Mouse (Mus musculus): ENCODE measurements around the gene Slc30a2. TPM values are rescaled to one million over a fixed set of nuclear protein-coding genes. Genes with fewer than 3 reads are reported as not detected.

Slc30a2 gene
- polyA plus RNA-seq, 1 experiment from 2014 or later, result 0.11 TPM

DNA sequence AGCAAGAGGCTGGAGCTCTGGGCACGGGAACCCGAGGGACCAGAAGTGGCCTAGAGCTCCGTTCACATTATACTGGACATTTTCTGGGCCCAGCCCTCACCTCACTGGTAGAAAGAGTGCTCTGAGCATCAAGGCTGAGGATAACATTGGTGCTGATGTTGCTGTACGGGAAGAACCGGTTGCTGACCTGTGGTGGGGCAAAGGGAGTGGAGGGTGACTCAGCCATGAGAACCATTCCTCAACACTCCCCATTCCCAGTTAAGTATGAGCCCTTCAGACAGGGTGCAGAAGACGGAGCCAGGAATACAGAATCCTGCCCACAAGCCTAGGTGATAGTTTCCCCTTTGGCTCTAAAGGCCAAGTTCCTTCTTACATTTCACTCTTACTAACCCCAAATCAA, 16.7 kb downstream of the Slc30a2 start:
- Histone ChIP-seq H3K4me3 (ENCODE audit: low read length) (no peak overlapping the region), H3K4me2 (replicated peaks; ENCODE audit: low read depth, low read length) (no peak overlapping the region), H3K27ac (ENCODE audit: low read depth, low read length) (no peak overlapping the region), H3K9ac (ENCODE audit: low read depth, low read length) (no peak overlapping the region), H3K4me1 (ENCODE audit: control insufficient read depth, insufficient read depth, low read length) (peaks cover 7% of the 10 kb centered on the region; the same call in 1 of the 2 replicates), H3K27me3 (ENCODE audit: control insufficient read depth, insufficient read depth, low read length) (no peaks in the 10 kb centered on the region), H3K36me3 (ENCODE audit: control insufficient read depth, insufficient read depth, low read length) (no peaks in the 10 kb centered on the region), H3K9me3 (ENCODE audit: control insufficient read depth, low read length) (no peaks in the 10 kb centered on the region)
- no peak for ATAC-seq (ENCODE audit: low FRiP score, low TSS enrichment)
- 87% methylated on average over 6 of the region's 6 CpGs for WGBS

DNA sequence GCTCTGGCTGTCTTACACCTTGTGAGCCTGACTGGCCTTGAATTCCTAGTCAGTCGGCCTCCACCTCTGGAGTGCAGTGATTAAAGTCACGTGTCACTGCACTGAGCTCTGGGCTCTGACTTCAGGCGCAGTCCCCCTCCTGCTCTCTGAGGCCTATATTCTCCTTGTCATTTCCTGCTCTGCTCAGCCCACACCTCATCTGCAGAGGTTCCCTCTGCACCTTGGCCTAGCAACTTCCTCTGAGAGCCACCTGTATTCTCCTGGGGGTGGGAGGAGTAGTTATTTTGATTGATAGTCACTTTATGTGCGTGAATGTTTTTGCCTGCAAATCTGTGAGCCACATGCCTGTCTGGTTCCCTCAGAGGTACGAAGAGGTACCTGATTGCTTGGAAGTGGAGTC, 18.2 kb downstream of the Slc30a2 start:
- 19% methylated on average over 5 of the region's 5 CpGs for WGBS
- H3K4me3 ChIP-seq (ENCODE audit: low read length), result no peak overlapping the region
- H3K27me3 ChIP-seq (ENCODE audit: control insufficient read depth, insufficient read depth, low read length), result no peaks in the 10 kb centered on the region
- H3K4me2 ChIP-seq (replicated peaks; ENCODE audit: low read depth, low read length), result no peak overlapping the region
- peaks cover under 1% of the 10 kb centered on the region; the same call in 1 of the 2 replicates for H3K4me1 ChIP-seq (ENCODE audit: control insufficient read depth, insufficient read depth, low read length)
- H3K9me3 ChIP-seq (ENCODE audit: control insufficient read depth, low read length), result no peaks in the 10 kb centered on the region
- no peak overlapping the region for H3K9ac ChIP-seq (ENCODE audit: low read depth, low read length)
- ATAC-seq (ENCODE audit: low FRiP score, low TSS enrichment), result peak; percentile 47; the same call in 1 of the 2 replicates
- H3K27ac ChIP-seq (ENCODE audit: low read depth, low read length), result no peak overlapping the region
- H3K36me3 ChIP-seq (ENCODE audit: control insufficient read depth, insufficient read depth, low read length), result no peaks in the 10 kb centered on the region

DNA sequence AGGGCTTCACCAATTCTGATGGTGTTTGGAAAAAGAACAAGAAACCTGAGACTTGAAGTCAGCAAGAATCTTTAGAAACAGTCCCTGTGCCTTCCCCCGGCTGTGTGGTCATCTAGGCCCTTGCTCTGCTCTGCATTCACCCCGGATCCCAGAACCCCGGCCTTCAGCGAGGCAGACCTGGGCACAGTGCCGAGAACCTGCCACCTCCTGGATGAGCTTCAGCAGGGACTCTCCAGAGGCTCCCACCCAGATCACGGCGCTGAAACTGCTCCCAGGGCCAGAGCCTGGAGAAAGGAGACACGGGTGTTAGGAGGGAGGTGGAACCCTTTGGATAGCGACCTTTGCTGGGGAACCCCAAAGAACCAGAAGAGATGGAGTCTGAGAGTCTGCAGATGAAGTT, 19.1 kb downstream of the Slc30a2 start:
- no peak overlapping the region for H3K4me2 ChIP-seq (replicated peaks; ENCODE audit: low read depth, low read length)
- H3K4me3 ChIP-seq (ENCODE audit: low read length), result no peak overlapping the region
- no peak for ATAC-seq (ENCODE audit: low FRiP score, low TSS enrichment)
- H3K27ac ChIP-seq (ENCODE audit: low read depth, low read length), result no peak overlapping the region
- no peaks in the 10 kb centered on the region for H3K36me3 ChIP-seq (ENCODE audit: control insufficient read depth, insufficient read depth, low read length)
- 68% methylated on average over 9 of the region's 9 CpGs for WGBS
- H3K27me3 ChIP-seq (ENCODE audit: control insufficient read depth, insufficient read depth, low read length), result no peaks in the 10 kb centered on the region
- H3K9ac ChIP-seq (ENCODE audit: low read depth, low read length), result no peak overlapping the region
- no peaks in the 10 kb centered on the region for H3K9me3 ChIP-seq (ENCODE audit: control insufficient read depth, low read length)
- H3K4me1 ChIP-seq (ENCODE audit: control insufficient read depth, insufficient read depth, low read length), result no peaks in the 10 kb centered on the region

DNA sequence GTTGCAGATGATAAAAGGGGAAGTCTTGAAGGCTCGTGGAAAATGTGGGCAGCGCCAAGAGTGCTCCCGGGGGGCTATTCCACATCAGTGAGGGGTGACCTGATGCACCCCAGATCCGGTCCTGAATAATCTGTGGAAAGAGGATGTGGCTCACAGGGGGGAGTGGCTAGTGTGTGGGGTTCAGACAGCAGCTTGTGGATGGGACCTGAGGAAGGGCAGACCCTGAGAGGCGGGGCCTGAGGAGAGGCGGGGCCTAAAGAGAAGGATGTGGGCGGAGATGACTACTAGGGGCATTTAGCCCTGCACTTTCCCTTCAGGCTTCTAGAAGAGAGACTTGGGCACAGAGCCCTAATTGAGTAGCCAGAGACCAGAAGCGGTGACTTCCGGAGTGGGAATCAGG, 19.6 kb downstream of the Slc30a2 start:
- WGBS, result 25% methylated on average over 9 of the region's 9 CpGs

DNA sequence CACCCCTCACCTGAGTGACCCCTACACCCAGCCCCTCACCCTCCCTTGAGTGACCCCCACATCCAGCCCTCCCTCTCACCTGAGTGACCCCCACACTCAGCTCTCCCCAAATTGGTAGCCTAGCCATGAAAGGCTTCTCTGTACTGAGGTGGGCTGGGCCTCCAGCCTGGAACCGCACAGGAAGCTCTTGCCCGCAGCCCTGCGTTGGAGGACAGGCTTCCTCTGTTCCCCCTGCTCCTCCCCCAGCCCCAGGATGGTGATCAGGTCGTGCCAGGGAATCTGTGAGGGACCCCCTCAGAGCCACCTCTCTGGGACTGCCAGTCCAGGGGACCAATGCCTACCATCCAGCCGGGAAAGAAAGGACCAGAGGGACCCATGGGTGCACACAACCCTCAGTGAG, 22.3 kb downstream of the Slc30a2 start:
- H3K4me3 ChIP-seq (ENCODE audit: low read length), result no peak overlapping the region
- 33% methylated on average over 5 of the region's 5 CpGs for WGBS
- no peak overlapping the region for H3K27ac ChIP-seq (ENCODE audit: low read depth, low read length)
- H3K36me3 ChIP-seq (ENCODE audit: control insufficient read depth, insufficient read depth, low read length), result no peaks in the 10 kb centered on the region
- H3K4me2 ChIP-seq (replicated peaks; ENCODE audit: low read depth, low read length), result no peak overlapping the region
- H3K9ac ChIP-seq (ENCODE audit: low read depth, low read length), result no peak overlapping the region
- ATAC-seq (ENCODE audit: low FRiP score, low TSS enrichment), result no peak
- H3K4me1 ChIP-seq (ENCODE audit: control insufficient read depth, insufficient read depth, low read length), result peaks cover 2% of the 10 kb centered on the region; the same call in 1 of the 2 replicates
- no peaks in the 10 kb centered on the region for H3K9me3 ChIP-seq (ENCODE audit: control insufficient read depth, low read length)
- H3K27me3 ChIP-seq (ENCODE audit: control insufficient read depth, insufficient read depth, low read length), result peaks cover 14% of the 10 kb centered on the region

More for the DNA sequence above, 19.6 kb downstream of the Slc30a2 start:
- H3K36me3 ChIP-seq (ENCODE audit: control insufficient read depth, insufficient read depth, low read length), result no peaks in the 10 kb centered on the region
- H3K4me2 ChIP-seq (replicated peaks; ENCODE audit: low read depth, low read length), result 0 out of 2 replicates have a peak overlapping the region, but pooled peaks have one; percentile 12
- no peak overlapping the region for H3K27ac ChIP-seq (ENCODE audit: low read depth, low read length)
- H3K4me1 ChIP-seq (ENCODE audit: control insufficient read depth, insufficient read depth, low read length), result no peaks in the 10 kb centered on the region
- H3K4me3 ChIP-seq (ENCODE audit: low read length), result no peak overlapping the region
- H3K9ac ChIP-seq (ENCODE audit: low read depth, low read length), result no peak overlapping the region
- ATAC-seq (ENCODE audit: low FRiP score, low TSS enrichment), result peak; percentile 24; the same call in 1 of the 2 replicates
- no peaks in the 10 kb centered on the region for H3K27me3 ChIP-seq (ENCODE audit: control insufficient read depth, insufficient read depth, low read length)
- H3K9me3 ChIP-seq (ENCODE audit: control insufficient read depth, low read length), result no peaks in the 10 kb centered on the region

DNA sequence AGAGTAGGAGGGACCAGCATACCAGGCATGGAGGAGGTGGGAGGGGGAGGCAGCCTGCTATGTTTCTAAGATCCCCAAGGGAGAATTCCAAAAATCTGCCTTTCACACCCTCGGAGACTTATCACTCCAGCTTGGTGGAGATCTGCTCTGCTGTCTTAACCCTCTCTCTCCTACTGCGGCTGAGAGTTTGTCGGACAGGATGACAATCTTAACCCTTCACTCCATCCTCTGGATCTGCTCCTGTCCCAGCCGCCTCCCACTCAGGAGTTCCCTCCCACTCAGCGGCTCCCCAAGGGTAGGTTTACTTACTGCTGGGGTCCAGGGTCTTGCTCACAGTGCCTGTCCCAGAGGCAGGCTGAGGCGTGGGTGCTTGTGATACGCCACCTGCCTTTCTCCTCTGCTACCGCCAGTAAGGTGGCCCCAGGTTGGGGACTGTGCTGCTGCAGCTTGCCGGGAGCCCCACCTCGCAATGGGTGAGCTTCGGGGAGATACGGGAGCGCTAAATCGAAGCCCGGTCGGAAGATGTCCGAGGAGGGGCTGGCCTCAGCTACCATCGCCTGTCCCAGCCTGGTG, 27.8 kb downstream of the Slc30a2 start:
- Histone ChIP-seq H3K4me1 (ENCODE audit: control insufficient read depth, insufficient read depth, low read length) (peaks cover 20% of the 10 kb centered on the region), H3K4me2 (replicated peaks; ENCODE audit: low read depth, low read length) (peak overlapping the region; percentile 92), H3K9me3 (ENCODE audit: control insufficient read depth, low read length) (no peaks in the 10 kb centered on the region), H3K36me3 (ENCODE audit: control insufficient read depth, insufficient read depth, low read length) (no peaks in the 10 kb centered on the region), H3K27me3 (ENCODE audit: control insufficient read depth, insufficient read depth, low read length) (peaks cover 34% of the 10 kb centered on the region), H3K9ac (ENCODE audit: low read depth, low read length) (no peak overlapping the region), H3K4me3 (ENCODE audit: low read length) (peak overlapping the region; percentile 48), H3K27ac (ENCODE audit: low read depth, low read length) (no peak overlapping the region)
- WGBS, result 2% methylated on average over 18 of the region's 18 CpGs
- ATAC-seq (ENCODE audit: low FRiP score, low TSS enrichment), result peak; percentile 44

DNA sequence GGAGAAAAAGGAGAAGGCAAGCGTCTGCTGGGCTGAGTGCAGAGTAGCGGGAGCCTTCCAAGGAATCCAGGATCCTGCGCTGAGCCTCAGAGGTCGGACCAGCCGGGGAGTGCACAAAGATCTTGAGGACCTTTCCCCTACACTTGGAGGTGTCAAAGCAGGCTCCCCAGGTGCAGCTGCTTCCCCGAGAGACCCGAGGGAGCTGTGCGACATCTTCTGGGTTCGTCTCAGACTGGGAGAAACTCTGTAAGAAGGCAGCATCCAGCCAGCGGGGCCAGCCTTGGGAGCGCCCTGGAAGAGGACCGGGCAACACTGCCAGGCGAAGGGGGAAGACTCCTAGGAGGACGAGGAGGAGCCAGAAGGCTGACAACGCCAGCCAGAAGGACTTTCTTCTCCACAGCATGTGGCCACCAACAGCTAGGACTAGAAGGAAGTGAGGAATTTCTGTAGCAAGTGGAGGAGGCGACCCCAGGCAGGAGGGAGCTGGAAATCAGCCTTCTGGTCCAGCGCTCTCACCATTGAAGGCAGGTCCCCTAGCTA, 28.4 kb downstream of the Slc30a2 start:
- Histone ChIP-seq H3K9me3 (ENCODE audit: control insufficient read depth, low read length) (no peaks in the 10 kb centered on the region), H3K4me3 (ENCODE audit: low read length) (peak overlapping the region; percentile 48), H3K9ac (ENCODE audit: low read depth, low read length) (no peak overlapping the region), H3K27me3 (ENCODE audit: control insufficient read depth, insufficient read depth, low read length) (peaks cover 34% of the 10 kb centered on the region), H3K4me1 (ENCODE audit: control insufficient read depth, insufficient read depth, low read length) (peaks cover 20% of the 10 kb centered on the region), H3K36me3 (ENCODE audit: control insufficient read depth, insufficient read depth, low read length) (no peaks in the 10 kb centered on the region), H3K4me2 (replicated peaks; ENCODE audit: low read depth, low read length) (peak overlapping the region; percentile 92), H3K27ac (ENCODE audit: low read depth, low read length) (no peak overlapping the region)
- ATAC-seq (ENCODE audit: low FRiP score, low TSS enrichment), result no peak; the same call in 1 of the 2 replicates
- WGBS, result under 1% methylated on average over 17 of the region's 17 CpGs

DNA sequence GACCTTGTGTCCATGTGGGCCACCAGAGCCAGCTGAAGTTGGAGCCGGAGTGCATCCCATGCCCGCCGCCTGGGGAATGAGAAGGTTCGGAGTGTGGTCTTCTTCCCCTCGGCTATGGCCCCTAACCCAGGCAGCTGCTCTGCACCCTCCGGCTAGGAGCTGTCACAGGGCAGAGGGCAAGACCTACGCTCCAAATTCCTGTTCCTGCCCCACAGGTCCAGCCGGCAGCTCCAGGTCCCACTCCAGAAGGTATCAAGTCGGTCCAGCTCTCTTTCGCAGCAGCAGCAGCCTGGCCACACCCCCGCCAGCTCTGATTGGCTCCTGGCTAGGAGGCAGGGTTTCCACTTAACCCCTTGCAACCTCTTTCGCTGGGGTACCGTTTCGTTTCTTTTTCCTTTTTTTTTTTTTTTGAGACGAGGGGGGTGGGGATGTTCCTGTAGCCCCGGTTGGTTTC, 29.3 kb downstream of the Slc30a2 start:
- WGBS, result 1% methylated on average over 16 of the region's 16 CpGs
- no peak overlapping the region for H3K27ac ChIP-seq (ENCODE audit: low read depth, low read length)
- ATAC-seq (ENCODE audit: low FRiP score, low TSS enrichment), result peak; percentile 79

DNA sequence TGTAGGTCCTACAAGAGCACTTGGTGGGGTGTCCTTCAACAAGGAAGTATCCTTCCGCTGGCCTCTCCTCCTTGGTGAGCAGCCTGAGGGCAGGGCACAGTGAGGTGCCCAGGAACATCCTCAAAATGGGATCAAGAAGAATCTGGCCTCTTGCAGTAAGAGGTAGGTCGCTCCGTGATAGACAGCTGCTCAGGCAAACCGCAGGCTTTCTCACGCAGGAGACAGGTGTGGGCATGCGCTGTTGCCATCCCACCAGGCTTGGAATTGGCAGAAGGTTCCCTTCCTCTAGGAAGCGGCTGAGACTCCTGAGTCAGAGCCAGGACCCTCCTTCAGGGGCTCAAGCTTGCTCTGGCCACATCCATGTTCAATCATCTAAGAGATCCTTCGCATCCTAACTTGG, 30.3 kb downstream of the Slc30a2 start:
- Histone ChIP-seq H3K27ac (ENCODE audit: low read depth, low read length) (no peak overlapping the region), H3K4me1 (ENCODE audit: control insufficient read depth, insufficient read depth, low read length) (peaks cover 20% of the 10 kb centered on the region), H3K4me2 (replicated peaks; ENCODE audit: low read depth, low read length) (no peak overlapping the region), H3K36me3 (ENCODE audit: control insufficient read depth, insufficient read depth, low read length) (no peaks in the 10 kb centered on the region), H3K4me3 (ENCODE audit: low read length) (no peak overlapping the region), H3K27me3 (ENCODE audit: control insufficient read depth, insufficient read depth, low read length) (peaks cover 33% of the 10 kb centered on the region), H3K9me3 (ENCODE audit: control insufficient read depth, low read length) (no peaks in the 10 kb centered on the region), H3K9ac (ENCODE audit: low read depth, low read length) (no peak overlapping the region)
- 88% methylated on average over 8 of the region's 8 CpGs for WGBS
- no peak for ATAC-seq (ENCODE audit: low FRiP score, low TSS enrichment)

More for the DNA sequence above, 29.3 kb downstream of the Slc30a2 start:
- Histone ChIP-seq H3K27me3 (ENCODE audit: control insufficient read depth, insufficient read depth, low read length) (peaks cover 34% of the 10 kb centered on the region), H3K36me3 (ENCODE audit: control insufficient read depth, insufficient read depth, low read length) (no peaks in the 10 kb centered on the region), H3K4me1 (ENCODE audit: control insufficient read depth, insufficient read depth, low read length) (peaks cover 20% of the 10 kb centered on the region), H3K4me2 (replicated peaks; ENCODE audit: low read depth, low read length) (peak overlapping the region; percentile 92), H3K9me3 (ENCODE audit: control insufficient read depth, low read length) (no peaks in the 10 kb centered on the region), H3K9ac (ENCODE audit: low read depth, low read length) (peak overlapping the region; percentile 42; the same call in 1 of the 2 replicates), H3K4me3 (ENCODE audit: low read length) (peak overlapping the region; percentile 48)
